Mouse (Mus musculus) liver, adult 2 months (tissue): ENCODE data around the gene Urad. TPM values are rescaled to one million over a fixed set of nuclear protein-coding genes. Genes with fewer than 3 reads are reported as not detected.

Experiments
- DNase-seq: peaks from one replicate; pipeline ENCODE4 v3.0.0-alpha.2; 2011; ENCODE audit warnings: low read depth, low spot score; ENCODE audit errors: extremely low read depth
- H3K27ac ChIP-seq: fragments of 200-500 bp; replicated peaks from 2 replicates; pipeline ENCODE4 v1.5.1; 2012; ENCODE audit warnings: low read depth, mild to moderate bottlenecking, control low read depth, inconsistent platforms, low read length; ENCODE audit not compliant: insufficient read depth
- H3K27me3 ChIP-seq: fragments of 200-500 bp; 2 replicates; pipeline ENCODE4 v1.6.1; 2012; ENCODE audit warnings: mild to moderate bottlenecking, moderate library complexity, low read length, inconsistent platforms; ENCODE audit not compliant: control insufficient read depth, insufficient read depth
- H3K36me3 ChIP-seq: fragments of 200-500 bp; 2 replicates; pipeline ENCODE4 v1.6.1; 2012; ENCODE audit warnings: low read length, inconsistent platforms; ENCODE audit not compliant: control insufficient read depth, insufficient read depth
- H3K4me1 ChIP-seq: fragments of 200-500 bp; 2 replicates; pipeline ENCODE4 v1.6.1; 2011; ENCODE audit warnings: low read length; ENCODE audit not compliant: control insufficient read depth, insufficient read depth
- H3K4me3 ChIP-seq: fragments of 200-500 bp; 2 replicates; pipeline ENCODE4 v1.5.1; 2011; ENCODE audit warnings: low read depth, mild to moderate bottlenecking, control low read depth, low read length, moderate library complexity; ENCODE audit not compliant: insufficient read depth
- H3K79me2 ChIP-seq: fragments of 200-500 bp; 2 replicates; pipeline ENCODE4 v1.6.1; 2012; ENCODE audit warnings: inconsistent platforms, mild to moderate bottlenecking, low read length, moderate library complexity; ENCODE audit not compliant: control insufficient read depth, insufficient read depth
- H3K9ac ChIP-seq: fragments of 200-500 bp; 2 replicates; pipeline ENCODE4 v1.6.1; 2012; ENCODE audit warnings: low read depth, mild to moderate bottlenecking, control low read depth, inconsistent platforms, low read length
- CTCF ChIP-seq: fragments of 200-500 bp; IDR thresholded peaks from 2 replicates; pipeline ENCODE4 v1.5.1; 2011; ENCODE audit warnings: low read depth, low read length, control low read depth
- POLR2A ChIP-seq: fragments of 200-500 bp; IDR thresholded peaks from 2 replicates; pipeline ENCODE4 v1.6.1; 2011; ENCODE audit warnings: low read length, control low read depth; ENCODE audit not compliant: insufficient read depth; ENCODE audit errors: extremely low read depth
- WGBS: fragments of 180-500 bp; shearing (Covaris S2); methylation state at CpG from one replicate; pipeline ENCODE4 v1.1.7; 2018; 5-methylcytosine and 5-hydroxymethylcytosine counted together
- polyA plus RNA-seq: library from polyadenylated mRNA; depleted of rRNA; stranded (reverse); fragments of >200 nt; gene quantifications from 2 replicates; pipeline ENCODE4 v1.2.3, GENCODE M21; 2012; rRNA removed
- total RNA-seq: library from RNA; depleted of rRNA; stranded (reverse); fragments of >200 nt; gene quantifications from 2 replicates; pipeline ENCODE4 v1.2.3, GENCODE M21; 2014; rRNA removed

Gene Urad
- total and polyA plus RNA-seq, 2 experiments: 106 to 154 TPM

- Histone ChIP-seq H3K27ac (no peak overlapping the region), H3K9ac (no peak overlapping the region), H3K36me3 (no peaks in the 10 kb centered on the region), H3K79me2 (no peaks in the 10 kb centered on the region), H3K4me3 (no peak overlapping the region), H3K27me3 (peaks cover 40% of the 10 kb centered on the region), H3K4me1 (no peaks in the 10 kb centered on the region)
- no peak for DNase-seq
- no peak for TF ChIP-seq CTCF
- no peak for TF ChIP-seq POLR2A
- WGBS: 22% methylated on average over 29 of the region's 29 CpGs
Observed at GRCm38 (mm10) chr5:147270673-147271655, 51.3 kb downstream of the Urad start.

GRCm38 (mm10) chr5:147269926-147270672 lies 52.1 kb downstream of the Urad start, which contains the start of gene Pdx1:
Pdx1 (plus strand) TSS chr5:147269959.
- 4% methylated on average over 44 of the region's 44 CpGs for WGBS
- DNase-seq: no peak
- peaks cover 39% of the 10 kb centered on the region for H3K27me3 ChIP-seq
- H3K9ac ChIP-seq: no peak within 1 kb of the TSS
- TF ChIP-seq CTCF (no peak), POLR2A (no peak)
- no peaks in the 10 kb centered on the region for H3K79me2 ChIP-seq
- H3K36me3 ChIP-seq: no peaks in the 10 kb centered on the region
- no peak within 1 kb of the TSS for H3K4me3 ChIP-seq
- H3K4me1 ChIP-seq: no peaks in the 10 kb centered on the region
- no peak within 1 kb of the TSS for H3K27ac ChIP-seq

GRCm38 (mm10) chr5:147269371-147269770 lies 52.9 kb downstream of the Urad start:
- H3K79me2 ChIP-seq: no peaks in the 10 kb centered on the region
- H3K27me3 ChIP-seq: peaks cover 36% of the 10 kb centered on the region
- H3K36me3 ChIP-seq: no peaks in the 10 kb centered on the region
- H3K4me3 ChIP-seq: no peak overlapping the region
- DNase-seq: no peak
- no peaks in the 10 kb centered on the region for H3K4me1 ChIP-seq
- WGBS: 9% methylated on average over 6 of the region's 6 CpGs
- no peak overlapping the region for H3K9ac ChIP-seq
- no peak overlapping the region for H3K27ac ChIP-seq
- no peak for TF ChIP-seq CTCF

- no peak for TF ChIP-seq POLR2A
- TF ChIP-seq CTCF: no peak
- no peak overlapping the region for H3K4me3 ChIP-seq
- no peak overlapping the region for H3K9ac ChIP-seq
- 11% methylated on average over 8 of the region's 8 CpGs for WGBS
- DNase-seq: no peak
- H3K4me1 ChIP-seq: no peaks in the 10 kb centered on the region
- no peaks in the 10 kb centered on the region for H3K36me3 ChIP-seq
- peaks cover 36% of the 10 kb centered on the region for H3K27me3 ChIP-seq
- H3K27ac ChIP-seq: no peak overlapping the region
- H3K79me2 ChIP-seq: no peaks in the 10 kb centered on the region
Observed at GRCm38 (mm10) chr5:147268728-147269127, 53.5 kb downstream of the Urad start.

GRCm38 (mm10) chr5:147267434-147267833 lies 54.8 kb downstream of the Urad start:
- 42% methylated on average over 6 of the region's 6 CpGs for WGBS
- no peak for TF ChIP-seq CTCF
- H3K36me3 ChIP-seq: no peaks in the 10 kb centered on the region

More at GRCm38 (mm10) chr5:147267434-147267833, 54.8 kb downstream of the Urad start:
- Histone ChIP-seq H3K4me1 (no peaks in the 10 kb centered on the region), H3K9ac (no peak overlapping the region), H3K79me2 (no peaks in the 10 kb centered on the region), H3K27ac (no peak overlapping the region), H3K27me3 (peaks cover 33% of the 10 kb centered on the region), H3K4me3 (no peak overlapping the region)
- DNase-seq: no peak

Other genes with a start within 250 kb of the Urad start
- gene Lnx2, start 245.9 kb downstream of the Urad start, total RNA-seq: 11.0 and 14.4 TPM in 2 replicates
- 19.7 and 24.1 TPM in 2 replicates for gene Lnx2, start 245.9 kb downstream of the Urad start, polyA plus RNA-seq
- gene Polr1d, start 245.4 kb downstream of the Urad start, total RNA-seq: 48.5 and 52.1 TPM in 2 replicates
- gene Polr1d, start 245.4 kb downstream of the Urad start, polyA plus RNA-seq: 18.2 and 21.7 TPM in 2 replicates
- not detected in 2 replicates for gene Gsx1, start 133.7 kb downstream of the Urad start, total RNA-seq
- gene Gsx1, start 133.7 kb downstream of the Urad start, polyA plus RNA-seq: not detected in 2 replicates
- gene Pdx1, start 52.5 kb downstream of the Urad start, total RNA-seq: not detected in 2 replicates
- gene Pdx1, start 52.5 kb downstream of the Urad start, polyA plus RNA-seq: not detected in 2 replicates
- gene Cdx2, start 15.2 kb downstream of the Urad start, total RNA-seq: not detected in 2 replicates
- 0.04 TPM in 1 of 2 replicates, not detected in the other for gene Cdx2, start 15.2 kb downstream of the Urad start, polyA plus RNA-seq
- gene Flt3, start 78.0 kb upstream of the Urad start, total RNA-seq: 0.18 and 0.27 TPM in 2 replicates
- gene Flt3, start 78.0 kb upstream of the Urad start, polyA plus RNA-seq: 0.14 and 0.16 TPM in 2 replicates
- 42.7 and 47.1 TPM in 2 replicates for gene Pan3, start 107.7 kb upstream of the Urad start, total RNA-seq
- 6.9 and 11.6 TPM in 2 replicates for gene Pan3, start 107.7 kb upstream of the Urad start, polyA plus RNA-seq